Mouse (Mus musculus): Measurements from ENCODE around the gene Gamt.
"Not testable (repeated sequence)": the region's sequence is repeated elsewhere in the genome, so short reads cannot be mapped to it uniquely, and the experiment has no call there.

Gene Gamt

GRCm38 (mm10) chr10:80258752-80259462, 1.9 kb downstream of the Gamt start:
- no peak for DNase-seq (ENCODE audit: extremely low spot score, low spot score)

GRCm38 (mm10) chr10:80257936-80258335, 2.9 kb downstream of the Gamt start:
- no peak for DNase-seq (ENCODE audit: extremely low spot score, low spot score)

GRCm38 (mm10) chr10:80255881-80256535, 4.8 kb downstream of the Gamt start:
- DNase-seq (ENCODE audit: extremely low spot score, low spot score), result no peak

- DNase-seq (ENCODE audit: extremely low spot score, low spot score), result no peak
Measured at GRCm38 (mm10) chr10:80254331-80255297, 6.2 kb downstream of the Gamt start.

- no peak for DNase-seq (ENCODE audit: extremely low spot score, low spot score)
Measured at GRCm38 (mm10) chr10:80253551-80253950, 7.3 kb downstream of the Gamt start.

- no peak for DNase-seq (ENCODE audit: extremely low spot score, low spot score)
Measured at GRCm38 (mm10) chr10:80252493-80253274, 8.1 kb downstream of the Gamt start.

GRCm38 (mm10) chr10:80252011-80252410, 8.8 kb downstream of the Gamt start:
- no peak for DNase-seq (ENCODE audit: extremely low spot score, low spot score)

- no peak for DNase-seq (ENCODE audit: extremely low spot score, low spot score)
Measured at GRCm38 (mm10) chr10:80250573-80250972, 10.2 kb downstream of the Gamt start.

- no peak for DNase-seq (ENCODE audit: extremely low spot score, low spot score)
Measured at GRCm38 (mm10) chr10:80250059-80250458, 10.8 kb downstream of the Gamt start.

- peak; percentile 93 for DNase-seq (ENCODE audit: extremely low spot score, low spot score)
Measured at GRCm38 (mm10) chr10:80248971-80249640, 11.7 kb downstream of the Gamt start, which contains the start of gene Ndufs7. Gene Ndufs7 (plus strand): TSS chr10:80249121.

GRCm38 (mm10) chr10:80248437-80248836, 12.4 kb downstream of the Gamt start:
- DNase-seq (ENCODE audit: extremely low spot score, low spot score), result not testable (repeated sequence)

GRCm38 (mm10) chr10:80247849-80248248, 13.0 kb downstream of the Gamt start:
- no peak for DNase-seq (ENCODE audit: extremely low spot score, low spot score)

GRCm38 (mm10) chr10:80245600-80245999, 15.2 kb downstream of the Gamt start:
- DNase-seq (ENCODE audit: extremely low spot score, low spot score), result peak; percentile 82

- DNase-seq (ENCODE audit: extremely low spot score, low spot score), result no peak
Measured at GRCm38 (mm10) chr10:80244791-80245399, 15.9 kb downstream of the Gamt start.

GRCm38 (mm10) chr10:80242607-80243006, 18.2 kb downstream of the Gamt start:
- DNase-seq (ENCODE audit: extremely low spot score, low spot score), result no peak

- DNase-seq (ENCODE audit: extremely low spot score, low spot score), result no peak
Measured at GRCm38 (mm10) chr10:80242088-80242487, 18.7 kb downstream of the Gamt start.

GRCm38 (mm10) chr10:80239791-80240190, 21.0 kb downstream of the Gamt start:
- no peak for DNase-seq (ENCODE audit: extremely low spot score, low spot score)

GRCm38 (mm10) chr10:80238306-80238705, 22.5 kb downstream of the Gamt start:
- DNase-seq (ENCODE audit: extremely low spot score, low spot score), result no peak

GRCm38 (mm10) chr10:80237020-80237419, 23.8 kb downstream of the Gamt start:
- DNase-seq (ENCODE audit: extremely low spot score, low spot score), result no peak

All from neural tube, embryonic 10.5 days (tissue).